Mouse (Mus musculus) spleen, postnatal 14 days (tissue): ENCODE data around the gene Cutal.

Experiments
- DNase-seq, 2 experiments: peaks; one replicate each; pipeline ENCODE4 v3.0.0; 2021 to 2022; ENCODE audit warnings: low spot score in 2 of 2

Gene Cutal

DNA sequence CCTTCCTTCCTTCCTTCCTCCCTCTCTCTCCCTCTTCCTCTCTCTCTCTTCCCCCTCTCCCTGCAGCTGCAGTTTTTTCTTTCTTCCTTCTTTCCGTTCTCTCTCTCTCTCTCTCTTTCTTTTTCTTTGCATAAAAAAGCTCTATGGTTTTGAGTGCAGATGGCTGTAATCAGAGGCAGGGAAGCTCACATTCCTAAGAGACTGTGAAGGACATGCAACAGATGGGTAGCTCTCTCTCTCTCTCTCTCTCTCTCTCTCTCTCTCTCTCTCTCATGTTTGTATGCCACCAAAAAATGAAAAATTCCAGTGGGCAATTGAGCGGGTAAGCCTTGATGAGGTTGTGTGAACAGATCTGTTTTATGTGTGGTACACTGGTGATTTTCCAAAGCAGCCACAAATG lies 10.0 kb downstream of the Cutal start:
- DNase-seq = no peak

DNA sequence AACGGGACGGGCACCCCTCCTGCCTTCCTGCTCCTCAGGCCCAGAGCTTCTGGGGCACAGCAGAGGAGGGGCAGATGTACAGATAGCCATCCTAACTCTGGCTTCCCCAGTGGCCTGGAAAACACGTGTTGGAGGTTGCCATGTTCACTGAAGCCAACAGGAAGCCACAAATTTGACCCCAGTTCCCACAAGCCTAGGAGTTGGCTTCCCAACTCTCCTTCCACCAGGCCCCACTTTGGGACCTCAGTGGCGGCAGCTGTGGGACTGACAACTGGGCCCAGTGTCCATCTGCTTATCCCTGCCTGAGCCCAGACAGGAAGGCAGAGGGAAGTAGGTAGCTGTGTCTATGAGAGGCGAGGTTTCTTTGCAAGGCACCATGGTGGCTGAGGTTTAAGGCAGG lies 19.8 kb downstream of the Cutal start:
- DNase-seq = no peak

DNA sequence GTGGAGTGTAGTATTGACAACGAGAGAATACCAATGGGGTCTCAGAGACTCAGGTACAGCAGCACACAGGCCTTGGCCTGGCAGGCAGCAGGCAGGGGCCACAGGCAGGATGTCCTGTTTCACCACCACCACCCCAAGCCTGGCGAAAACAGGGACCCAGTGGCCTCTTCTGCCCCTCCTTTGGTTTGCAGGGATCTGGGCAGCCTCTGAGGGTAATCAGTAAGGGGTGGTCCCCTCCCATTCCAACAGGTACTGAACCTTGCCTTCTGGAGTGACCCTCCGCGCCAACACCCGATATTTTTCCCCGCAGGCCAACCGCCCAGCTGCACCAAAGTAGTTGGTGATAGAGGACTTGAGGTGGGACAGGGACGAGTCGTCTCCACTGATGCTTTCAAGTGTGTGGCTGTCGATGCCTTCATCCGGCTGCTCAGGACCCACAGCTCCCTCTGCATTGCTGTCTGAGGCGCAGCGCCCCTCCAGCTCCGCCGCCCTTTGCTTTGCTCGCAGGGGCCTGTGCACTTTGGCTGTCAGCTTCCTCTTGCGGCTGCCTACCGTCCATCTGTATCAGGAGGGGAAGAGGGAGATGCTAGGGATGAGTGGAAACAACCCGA lies 21.4 kb downstream of the Cutal start:
- no peak for DNase-seq

DNA sequence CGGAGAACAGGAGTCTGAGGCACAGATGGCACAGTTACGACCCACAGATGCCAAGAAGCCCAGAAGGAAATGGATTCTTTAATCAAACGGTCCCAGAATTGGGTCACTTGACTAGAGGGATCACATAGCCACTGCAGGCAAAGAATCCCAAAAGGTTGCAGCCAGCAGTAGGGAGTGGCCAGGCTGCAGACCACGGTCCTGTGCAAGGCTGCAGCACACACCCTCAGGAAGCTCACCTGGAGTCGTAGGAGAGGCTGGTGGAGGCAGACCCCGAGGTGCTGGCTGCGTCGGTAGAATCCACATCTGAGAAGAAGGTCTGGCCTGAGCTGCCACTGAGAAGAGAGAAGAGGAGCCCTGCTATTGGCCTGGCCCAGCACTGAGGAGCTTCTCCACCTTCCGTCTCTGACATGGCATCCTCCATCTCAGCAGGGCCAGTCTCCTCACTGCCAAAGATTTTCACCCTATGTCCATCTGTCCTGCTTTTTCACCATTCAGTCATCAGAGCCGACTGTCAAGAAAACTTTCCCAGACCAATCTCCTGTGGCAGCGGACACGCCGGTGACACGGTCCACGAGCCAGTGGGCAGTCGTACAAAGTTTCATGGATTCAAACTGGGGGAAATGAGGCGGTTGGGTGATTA lies 22.7 kb downstream of the Cutal start:
- DNase-seq = no peak

DNA sequence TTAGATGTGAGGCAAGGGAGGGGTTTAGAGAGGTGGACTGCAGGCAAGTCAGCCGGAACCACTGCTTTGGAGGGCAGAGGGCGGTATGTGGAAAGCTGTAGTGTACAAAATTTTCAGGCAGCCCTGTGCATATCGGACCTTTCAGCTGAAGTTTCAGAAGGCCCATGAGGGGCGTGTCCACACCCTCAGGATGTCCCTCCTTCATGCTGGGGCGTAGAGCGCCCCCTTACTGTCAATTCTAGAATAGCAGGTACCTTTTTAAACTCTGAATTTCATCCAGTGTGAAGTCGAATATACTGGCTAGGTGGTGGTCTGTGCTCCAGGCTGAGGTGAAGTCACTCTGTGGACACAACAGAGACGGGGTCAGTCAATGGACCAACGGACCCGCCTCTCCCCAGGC lies 23.6 kb downstream of the Cutal start:
- DNase-seq = peak in 1 of 2 experiments; percentile 35

DNA sequence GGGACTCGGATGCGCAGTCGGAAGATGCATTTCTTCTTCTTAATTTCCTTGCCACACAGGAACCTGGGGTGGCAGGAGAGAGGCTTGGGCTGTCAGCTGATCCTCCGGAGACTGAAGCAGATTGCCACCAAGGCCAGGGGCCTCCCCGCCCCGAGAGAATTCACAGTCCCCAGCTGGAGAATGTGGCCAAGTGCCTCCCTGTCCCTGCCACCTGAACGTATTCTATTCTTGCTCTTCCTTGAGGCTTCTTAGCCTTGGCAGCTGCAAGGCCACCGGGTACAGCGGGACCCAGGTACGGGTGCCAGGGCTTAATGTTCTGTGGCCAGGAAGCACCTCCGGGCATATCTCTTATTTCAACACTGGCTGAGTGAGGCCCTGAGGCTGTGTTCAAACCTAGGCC lies 25.5 kb downstream of the Cutal start:
- no peak for DNase-seq

DNA sequence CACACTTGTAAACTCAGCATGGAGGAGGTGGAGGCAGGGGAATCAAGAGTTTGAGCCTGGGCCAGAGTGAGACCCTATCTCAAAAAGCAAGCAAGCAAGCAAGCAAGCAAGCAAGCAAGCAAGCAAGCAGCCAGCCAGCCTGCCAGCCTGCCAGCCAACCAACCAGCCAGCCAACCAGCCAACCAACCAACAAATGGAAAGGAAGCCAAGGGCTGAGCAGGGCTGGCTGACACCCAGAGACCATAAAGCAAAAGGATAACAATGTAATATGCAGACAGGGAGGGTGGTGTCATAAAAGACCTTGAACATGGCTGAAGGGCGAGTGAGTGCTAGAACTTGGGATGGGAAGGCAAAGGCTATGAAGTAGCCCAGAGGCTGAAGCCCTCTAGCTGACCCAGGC lies 26.2 kb downstream of the Cutal start:
- DNase-seq = no peak

DNA sequence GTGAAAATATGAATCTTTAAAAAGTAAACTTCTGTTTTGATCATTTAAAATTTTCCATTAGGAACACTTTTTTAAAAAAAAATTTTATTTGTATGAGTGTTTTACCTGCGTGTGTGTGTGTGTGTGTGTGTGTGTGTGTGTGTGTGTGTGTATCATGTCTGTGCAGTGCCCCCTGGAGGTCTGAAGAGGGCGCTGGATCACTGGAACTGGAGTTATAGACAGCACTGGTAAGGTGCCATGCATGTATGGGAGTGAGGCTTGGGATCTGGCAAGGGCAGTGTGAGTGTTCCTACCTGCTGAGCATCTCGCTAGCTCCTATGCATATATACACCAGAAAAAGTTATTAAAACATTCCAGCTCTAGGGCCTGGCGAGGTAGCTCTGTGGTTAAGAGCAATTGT lies 27.5 kb downstream of the Cutal start:
- no peak for DNase-seq

DNA sequence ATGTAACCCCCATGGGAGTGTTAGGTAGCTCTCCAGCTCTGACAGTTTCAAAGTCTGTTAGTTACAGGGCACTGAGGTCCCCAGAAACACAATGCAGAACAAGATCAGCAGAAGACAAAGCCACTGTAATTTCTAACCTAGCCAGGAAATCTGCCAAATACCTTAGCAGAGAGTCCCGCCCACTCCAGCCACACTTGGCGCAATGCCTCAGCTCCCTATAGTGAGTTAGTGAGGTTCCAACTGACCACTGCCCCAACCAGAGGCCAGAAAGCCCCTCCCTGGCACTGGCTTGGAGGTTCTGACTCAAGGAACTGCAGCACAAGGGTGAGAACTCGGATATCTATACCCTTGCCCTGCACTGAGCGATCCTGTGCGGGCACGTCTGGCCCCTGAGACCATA lies 28.5 kb downstream of the Cutal start:
- DNase-seq = no peak

DNA sequence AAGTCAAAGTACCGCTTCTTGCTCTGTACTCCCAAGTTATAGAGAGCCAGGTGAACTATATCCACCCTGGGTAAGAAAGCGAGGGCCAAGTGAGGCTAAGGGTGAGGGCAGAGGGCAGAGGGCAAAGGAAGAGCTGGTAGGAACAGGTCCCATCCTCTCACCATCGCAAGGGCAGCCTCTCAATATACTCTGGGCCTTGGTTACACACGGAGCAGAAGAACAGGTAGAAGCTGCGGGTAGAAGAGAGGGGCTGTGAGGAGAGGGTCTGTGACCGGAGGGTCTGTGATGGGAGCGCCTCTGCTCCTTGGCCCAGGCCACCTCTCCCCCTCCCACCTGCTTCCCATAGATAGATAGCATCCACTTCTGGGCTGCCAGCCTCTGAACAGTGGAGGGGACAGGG lies 29.0 kb downstream of the Cutal start:
- DNase-seq = no peak

DNA sequence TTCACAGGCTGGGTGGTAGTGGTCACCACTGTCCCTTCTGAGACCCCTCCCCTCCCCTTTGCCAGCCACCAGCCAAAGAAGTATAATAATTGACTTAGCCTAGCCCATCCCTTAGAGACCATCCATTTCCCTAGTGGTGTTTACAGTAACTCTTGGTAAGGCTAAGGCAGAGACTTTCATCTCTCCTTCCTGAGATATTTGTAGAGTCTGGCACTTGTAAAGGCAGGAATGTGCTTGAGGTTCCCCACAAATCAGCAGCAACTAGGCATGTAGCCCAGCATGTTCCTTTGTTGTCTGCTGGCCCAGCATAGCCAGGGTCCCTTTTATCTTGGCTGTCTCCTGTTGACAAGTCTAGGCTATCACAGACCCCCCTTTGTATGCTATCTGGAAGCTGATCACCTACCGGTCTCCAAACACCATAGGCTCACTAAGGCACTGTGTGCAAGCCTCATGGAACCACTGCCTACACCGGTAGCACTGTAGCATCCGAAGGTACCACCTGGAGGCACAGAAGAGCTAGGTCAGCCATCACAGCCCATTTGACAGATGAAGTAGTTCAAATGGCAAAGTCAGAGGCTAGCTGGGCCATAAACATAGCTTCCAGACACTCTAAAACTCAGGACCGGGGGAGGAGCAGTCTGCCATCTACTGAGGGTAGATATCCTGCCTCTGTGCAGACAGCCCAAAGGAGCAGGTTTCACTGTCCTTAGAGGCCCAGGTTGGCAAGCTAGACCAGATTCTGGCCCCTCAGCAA lies 29.6 kb downstream of the Cutal start:
- no peak for DNase-seq

DNA sequence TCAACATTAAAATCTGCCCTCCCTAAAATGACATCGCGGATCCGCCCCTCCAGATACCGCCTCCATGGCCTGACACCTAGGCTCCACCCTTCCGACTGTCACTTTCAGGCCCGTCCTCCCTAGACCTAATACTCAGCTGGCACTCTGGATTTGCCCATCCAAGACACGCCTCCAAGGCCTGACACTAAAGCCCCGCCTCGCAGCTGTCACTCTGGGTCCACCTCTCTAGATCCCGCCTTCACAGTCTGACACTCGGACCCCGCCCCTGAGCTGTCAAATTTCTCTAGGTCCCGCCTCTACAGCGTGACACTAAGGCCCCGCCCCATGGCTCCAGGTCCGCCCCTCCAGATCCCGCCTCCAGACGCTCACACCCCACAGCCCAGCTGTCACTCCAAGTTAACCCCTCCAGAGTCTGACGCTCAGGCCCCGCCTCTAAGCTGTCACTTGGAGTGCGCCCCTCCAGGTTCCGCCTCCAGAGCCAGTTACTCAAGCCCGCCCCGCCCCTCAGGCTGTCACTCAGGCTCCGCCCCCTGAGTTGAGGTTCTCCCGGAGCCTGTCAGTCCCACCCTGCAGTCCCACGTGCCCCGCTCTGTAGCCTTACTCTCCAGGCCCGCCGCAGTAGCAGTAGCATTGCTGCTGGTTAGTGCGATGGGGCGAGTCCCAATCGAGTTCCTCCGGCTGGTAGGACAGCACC lies 30.8 kb downstream of the Cutal start:
- peak; percentile 94 to 96 for DNase-seq

DNA sequence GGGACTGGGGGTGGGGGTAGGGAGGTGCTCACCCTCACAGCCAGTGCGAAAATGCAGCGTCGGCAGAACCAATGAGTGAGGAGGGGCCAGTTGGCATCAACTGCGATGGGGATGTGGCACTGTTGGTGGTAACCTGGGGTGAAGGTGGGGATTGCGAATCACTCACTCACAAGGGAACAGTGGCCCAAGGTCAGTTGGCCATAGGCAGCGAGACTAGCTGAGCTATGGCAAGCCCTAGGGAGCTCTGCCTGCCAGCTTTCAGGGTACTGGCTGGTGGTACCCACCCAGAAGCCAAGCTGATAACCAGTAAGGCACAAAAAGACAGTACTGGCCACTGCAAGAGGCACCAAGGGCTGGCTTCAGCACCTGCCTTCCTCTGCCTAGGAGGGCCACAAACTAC lies 32.2 kb downstream of the Cutal start:
- DNase-seq = no peak

DNA sequence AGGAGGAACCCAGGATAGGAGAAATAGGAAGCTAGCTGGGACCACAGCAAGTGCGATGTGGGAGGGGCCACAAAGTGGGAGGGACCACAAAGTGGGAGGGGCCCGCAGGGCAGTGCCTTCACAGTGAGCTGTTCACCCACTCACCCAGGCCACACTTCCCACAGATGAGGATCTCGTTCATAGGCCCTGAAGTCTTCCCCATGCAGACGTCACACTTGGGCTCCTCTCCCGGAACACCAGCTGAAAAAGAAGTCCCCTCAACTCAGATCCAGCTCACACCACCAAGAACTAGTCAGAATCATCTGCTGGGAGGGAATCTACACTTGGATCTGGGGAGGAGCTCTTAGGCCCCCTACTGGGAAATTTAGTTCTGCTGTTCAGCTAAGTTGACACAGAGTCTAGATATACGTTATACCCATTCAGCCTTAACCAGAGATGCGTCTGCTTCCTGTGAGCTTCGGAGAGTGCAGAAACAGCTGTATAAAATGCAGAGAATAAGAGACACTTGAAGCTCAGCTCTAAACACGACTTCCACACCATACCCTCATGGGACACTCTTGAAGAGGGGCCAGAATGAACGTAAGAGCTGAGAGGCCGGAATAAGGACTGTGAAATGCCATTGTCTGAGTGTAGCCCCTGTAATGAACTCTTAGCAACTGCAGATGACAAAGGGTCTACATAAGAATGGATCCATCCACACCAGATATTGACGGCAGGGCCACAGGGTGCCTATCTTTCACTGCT lies 32.8 kb downstream of the Cutal start:
- DNase-seq = peak; percentile 54 to 67

DNA sequence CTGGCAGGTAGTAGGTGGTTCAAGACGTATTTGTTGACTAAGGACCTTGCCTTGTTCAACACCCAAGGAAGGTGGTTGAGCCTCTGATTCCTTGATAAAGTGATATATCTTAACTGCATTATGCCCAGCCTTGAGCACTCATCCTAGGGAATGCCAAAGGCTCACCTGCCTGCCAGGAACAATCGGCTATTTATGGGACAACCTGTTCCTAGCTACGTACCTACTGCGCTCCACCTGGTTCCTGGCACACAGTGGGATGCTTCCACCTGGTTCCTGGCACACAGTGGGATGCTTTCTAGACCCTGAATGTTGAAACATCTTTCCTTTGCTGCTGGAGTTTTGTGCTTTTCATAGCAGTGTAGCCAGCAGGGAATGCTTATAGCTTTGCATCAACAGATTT lies 35.5 kb downstream of the Cutal start:
- no peak for DNase-seq

DNA sequence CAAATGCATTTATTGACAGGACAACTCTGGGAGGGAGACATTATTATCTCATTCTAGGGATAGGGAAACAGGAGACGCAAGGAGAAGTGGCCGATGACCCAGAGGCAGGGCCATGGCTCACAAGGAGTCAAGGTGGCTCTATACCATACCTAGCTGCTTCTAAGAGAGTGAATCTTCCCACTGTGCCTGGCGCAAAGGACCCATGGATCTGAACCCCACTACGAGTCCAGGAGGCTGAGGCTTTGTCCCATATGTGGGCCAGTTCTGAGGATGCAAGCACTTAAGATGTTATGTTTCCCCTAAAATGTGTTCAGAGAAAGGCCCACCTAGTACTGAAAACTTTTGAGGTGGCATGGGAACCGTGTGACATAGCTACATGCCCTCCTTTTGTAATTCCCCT lies 37.7 kb downstream of the Cutal start:
- DNase-seq = no peak

DNA sequence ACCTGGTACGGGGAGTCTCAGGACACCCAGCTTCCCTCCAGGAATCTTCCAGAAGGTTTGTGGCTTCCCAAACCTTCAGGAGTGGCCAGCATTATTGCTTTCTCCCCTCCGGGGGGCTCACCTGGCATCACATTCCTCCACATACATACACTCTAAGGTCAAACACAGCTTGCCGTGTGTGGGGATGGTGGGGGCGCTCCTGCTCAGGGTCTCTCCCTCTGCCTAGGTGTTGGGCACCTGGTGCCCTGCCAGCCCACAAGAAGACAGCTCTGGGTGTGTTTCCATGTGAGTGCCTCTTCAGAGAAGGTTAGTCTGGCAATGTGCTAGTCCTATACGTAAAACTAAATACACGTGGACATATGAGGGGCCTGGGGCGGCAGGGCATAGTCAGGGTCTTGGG lies 38.4 kb downstream of the Cutal start:
- no peak for DNase-seq

DNA sequence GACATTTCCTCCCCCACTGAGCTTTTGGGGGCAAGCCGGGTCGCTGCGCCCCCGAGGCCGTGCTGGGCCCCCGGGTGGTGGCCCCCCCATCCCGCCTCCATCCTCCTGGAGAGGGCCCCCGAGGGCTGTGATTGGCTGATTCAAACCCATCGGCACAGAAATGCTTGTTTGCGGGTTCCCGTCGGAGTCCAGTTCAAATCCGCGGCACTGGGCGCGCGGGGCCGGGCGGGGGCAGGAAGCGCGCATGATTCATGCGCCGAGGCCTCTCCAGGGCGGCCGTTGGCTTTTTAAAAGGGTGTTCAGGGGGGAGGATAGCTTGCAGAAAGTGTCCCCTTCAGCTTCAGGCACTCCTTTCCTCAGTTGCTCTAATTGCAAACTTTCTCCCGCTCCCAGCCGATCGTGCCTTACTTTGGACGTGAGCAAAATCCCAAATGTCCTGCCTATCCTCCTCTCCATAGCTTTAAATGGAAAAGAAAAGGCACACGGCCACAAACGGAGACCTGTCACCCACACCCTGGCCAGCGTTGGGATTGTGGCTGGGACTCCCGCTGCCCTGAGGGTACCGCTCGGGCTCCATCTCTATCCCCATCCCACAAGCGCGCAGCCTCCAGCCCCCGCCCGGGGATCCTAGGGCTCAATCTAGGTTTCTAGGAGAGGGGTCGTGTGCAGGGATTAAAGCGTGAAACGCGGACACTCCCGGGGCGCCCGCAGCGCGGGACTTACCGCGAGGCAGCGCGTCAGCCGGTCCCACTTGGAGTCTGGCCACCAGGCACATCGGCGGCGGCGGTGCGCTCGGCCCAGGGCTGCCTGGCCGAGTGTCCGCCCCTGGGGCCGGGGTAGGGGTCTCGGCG lies 39.2 kb downstream of the Cutal start, which contains the start of gene Phf19:
Phf19 (minus strand) TSS at position 809 of the 851 bp plus-strand sequence.
- peak; percentile 23 to 32 for DNase-seq

DNA sequence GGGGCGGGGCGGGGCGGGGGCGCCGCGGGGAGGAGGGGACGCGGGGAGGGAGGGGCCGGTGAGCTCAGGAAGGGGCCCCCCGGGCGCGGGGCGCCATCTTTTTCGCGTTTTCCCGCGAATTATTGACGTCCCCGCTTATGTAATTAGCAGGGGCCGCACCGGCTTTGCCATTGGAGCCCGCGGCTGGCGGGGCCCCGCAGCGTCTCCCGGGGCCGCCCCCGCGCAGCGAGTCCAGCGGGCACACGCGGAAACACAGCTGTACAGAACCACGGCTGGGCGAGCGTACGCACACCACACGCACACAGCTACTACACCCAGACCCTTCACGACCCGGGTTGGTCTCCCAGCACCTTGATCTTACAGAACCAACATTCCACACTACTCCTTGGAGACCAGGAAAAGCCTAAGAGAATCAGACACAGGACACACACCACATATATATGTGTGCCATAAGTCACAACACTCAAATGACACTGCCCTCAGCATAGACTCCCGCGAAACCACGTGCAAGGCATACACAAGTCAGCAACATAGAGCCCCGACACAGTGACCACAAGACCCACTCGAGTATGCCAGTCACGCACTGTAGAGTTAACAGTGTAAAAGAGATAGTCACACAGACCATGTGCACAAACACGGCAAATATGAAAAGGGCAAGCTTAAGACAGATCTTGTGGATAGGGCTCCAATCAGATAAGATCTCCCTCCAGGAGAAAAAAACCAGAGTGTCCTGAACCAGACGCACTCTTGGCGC lies 40.0 kb downstream of the Cutal start:
- DNase-seq = peak in 1 of 2 experiments; percentile 33

DNA sequence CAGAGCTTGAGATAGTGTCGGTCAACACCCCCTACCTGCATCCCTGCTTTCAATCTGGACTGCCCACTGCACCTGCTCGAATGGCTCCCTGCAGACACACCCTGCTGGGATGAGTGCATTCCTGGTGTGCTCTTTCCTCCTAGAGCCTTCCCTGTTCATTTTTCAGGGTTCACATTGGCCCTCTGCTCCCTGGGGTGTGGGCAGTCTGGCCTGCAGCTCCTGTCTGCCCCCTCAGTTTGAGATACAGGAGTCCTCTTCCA lies 40.6 kb downstream of the Cutal start:
- no peak for DNase-seq
